Mouse (Mus musculus): Measurements from ENCODE around the gene Cbx5.

GRCm38 (mm10) chr15:103169612-103170315, 69.9 kb downstream of the Cbx5 start:
- TF ChIP-seq CTCF (conservative IDR thresholded peaks at IDR 0.05; ENCODE audit: low read length) (no peak), POU5F1 (IDR thresholded peaks at IDR 0.05; ENCODE audit: borderline replicate concordance, low read length) (no peak), NANOG (IDR thresholded peaks at IDR 0.05; ENCODE audit: borderline replicate concordance, low read length) (no peak)

Measured in E14TG2a.4 (cell line).